Mouse (Mus musculus): ENCODE measurements at regions not wholly inside any gene's neighbourhood (a gene's known extent, or its start where the extent isn't known, plus 50 kb on each side); places are given as distances from the start of the nearest gene placed in this dataset.

- ATAC-seq (ENCODE audit: low FRiP score) (no peak), DNase-seq (ENCODE audit: low spot score) (no peak)
- Histone ChIP-seq H3K36me3 (ENCODE audit: insufficient read depth, low read length) (no peaks in the 10 kb centered on the region), H3K4me3 (ENCODE audit: low read depth, low read length) (no peak overlapping the region), H3K27me3 (ENCODE audit: insufficient read depth, low read length) (no peaks in the 10 kb centered on the region), H3K9me3 (ENCODE audit: low read length) (no peaks in the 10 kb centered on the region), H3K4me2 (ENCODE audit: low read depth, low read length, poor library complexity, severe bottlenecking) (no peak overlapping the region), H3K9ac (replicated peaks; ENCODE audit: low read length, poor library complexity, severe bottlenecking) (no peak overlapping the region), H3K4me1 (ENCODE audit: insufficient read depth, low read length) (no peaks in the 10 kb centered on the region), H3K27ac (ENCODE audit: low read depth, low read length) (no peak overlapping the region)
- 86% methylated on average over 9 of the region's 10 CpGs for WGBS
- TF ChIP-seq CTCF (IDR thresholded peaks at IDR 0.05), result no peak
Measured at GRCm38 (mm10) chr8:71778916-71779315, 53.4 kb upstream of the Fcho1 start.
